Mouse (Mus musculus) retina, postnatal 7 days (tissue): Measurements from ENCODE around the gene Tmem240.
"Not testable (repeated sequence)": the region's sequence is repeated elsewhere in the genome, so short reads cannot be mapped to it uniquely, and the experiment has no call there.

Experiments used
- DNase-seq: peaks from one replicate; pipeline ENCODE4 v3.0.0-alpha.2; 2012; ENCODE audit warnings: low read depth, low spot score

Tmem240 gene

GRCm38 (mm10) chr4:155734350-155734941 is at the start of gene Tmem240:
TSS of gene Tmem240 (plus strand) at chr4:155734800.
- peak; percentile 76 for DNase-seq

GRCm38 (mm10) chr4:155687764-155688163 is 46.8 kb upstream of the Tmem240 start:
- not testable (repeated sequence) for DNase-seq

- no peak for DNase-seq
Measured at GRCm38 (mm10) chr4:155690571-155691375, 43.8 kb upstream of the Tmem240 start.

- DNase-seq: no peak
Measured at GRCm38 (mm10) chr4:155692421-155692820, 42.2 kb upstream of the Tmem240 start.

- DNase-seq: no peak
Measured at GRCm38 (mm10) chr4:155694111-155694481, 40.5 kb upstream of the Tmem240 start, which contains the start of gene Fndc10. TSS of gene Fndc10 (plus strand) at chr4:155694342.

GRCm38 (mm10) chr4:155694482-155695401 is 39.9 kb upstream of the Tmem240 start:
- peak; percentile 65 for DNase-seq

GRCm38 (mm10) chr4:155695531-155696062 is 39.0 kb upstream of the Tmem240 start:
- DNase-seq: no peak

GRCm38 (mm10) chr4:155696261-155697255 is 38.0 kb upstream of the Tmem240 start:
- DNase-seq: no peak

- DNase-seq: no peak
Measured at GRCm38 (mm10) chr4:155700425-155700824, 34.2 kb upstream of the Tmem240 start.

GRCm38 (mm10) chr4:155703425-155703929 is 31.1 kb upstream of the Tmem240 start:
- no peak for DNase-seq

- peak; percentile 89 for DNase-seq
Measured at GRCm38 (mm10) chr4:155704721-155705591, 29.6 kb upstream of the Tmem240 start, which contains the start of gene Ssu72. TSS of gene Ssu72 (plus strand) at chr4:155704800.

GRCm38 (mm10) chr4:155705592-155705929 is 29.0 kb upstream of the Tmem240 start:
- no peak for DNase-seq

GRCm38 (mm10) chr4:155708582-155708981 is 26.0 kb upstream of the Tmem240 start:
- no peak for DNase-seq

- no peak for DNase-seq
Measured at GRCm38 (mm10) chr4:155708988-155709387, 25.6 kb upstream of the Tmem240 start.

- DNase-seq: no peak
Measured at GRCm38 (mm10) chr4:155710521-155711252, 23.9 kb upstream of the Tmem240 start.

GRCm38 (mm10) chr4:155721668-155722083 is 12.9 kb upstream of the Tmem240 start:
- DNase-seq: peak; percentile 39

- peak; percentile 48 for DNase-seq
Measured at GRCm38 (mm10) chr4:155727993-155728392, 6.6 kb upstream of the Tmem240 start.

GRCm38 (mm10) chr4:155733267-155733666 is 1.3 kb upstream of the Tmem240 start:
- no peak for DNase-seq
